Mouse (Mus musculus) midbrain, embryonic 11.5 days (tissue): ENCODE measurements around the gene Aacs. TPM values are rescaled to one million over a fixed set of nuclear protein-coding genes. Genes with fewer than 3 reads are reported as not detected.

Experiments used
- ATAC-seq: fragments of 200-750 bp; cut with Nextera tagmentation; 2 replicates; pipeline ENCODE4 v1.8.0; 2017; ENCODE audit warnings: moderate TSS enrichment, moderate library complexity; ENCODE audit not compliant: low FRiP score
- DNase-seq: peaks from one replicate; pipeline ENCODE4 v3.0.0; 2015; ENCODE audit warnings: low spot score; ENCODE audit errors: missing footprints
- H3K27ac ChIP-seq: fragments of 300-500 bp; sonication (generic); 2 replicates; pipeline ENCODE4 v1.5.1; 2014; ENCODE audit warnings: low read depth, low read length
- H3K27me3 ChIP-seq: fragments of 300-500 bp; sonication (generic); 2 replicates; pipeline ENCODE4 v1.6.1; 2014; ENCODE audit warnings: mild to moderate bottlenecking, low read length, moderate library complexity, mixed read lengths; ENCODE audit not compliant: control insufficient read depth, insufficient read depth
- H3K36me3 ChIP-seq: fragments of 300-500 bp; sonication (generic); 2 replicates; pipeline ENCODE4 v1.6.1; 2014; ENCODE audit warnings: mild to moderate bottlenecking, low read length, moderate library complexity, mixed read lengths; ENCODE audit not compliant: control insufficient read depth, insufficient read depth
- H3K4me1 ChIP-seq: fragments of 300-500 bp; sonication (generic); 2 replicates; pipeline ENCODE4 v1.6.1; 2014; ENCODE audit warnings: low read length; ENCODE audit not compliant: control insufficient read depth, insufficient read depth
- H3K4me2 ChIP-seq: fragments of 300-500 bp; sonication (generic); 2 replicates; pipeline ENCODE4 v1.6.1; 2014; ENCODE audit warnings: mild to moderate bottlenecking, moderate library complexity
- H3K4me3 ChIP-seq: fragments of 300-500 bp; sonication (generic); 2 replicates; pipeline ENCODE4 v1.5.1; 2014; ENCODE audit warnings: low read depth, low read length
- H3K9ac ChIP-seq: fragments of 300-500 bp; sonication (generic); 2 replicates; pipeline ENCODE4 v1.6.1; 2014; ENCODE audit warnings: low read length
- H3K9me3 ChIP-seq: fragments of 300-500 bp; sonication (generic); 2 replicates; pipeline ENCODE4 v1.6.1; 2016; ENCODE audit warnings: low read length; ENCODE audit not compliant: control insufficient read depth
- WGBS: fragments of 180-500 bp; shearing (Covaris S2); extraction: QIAGEN DNeasy Blood & Tissue Kit; methylation state at CpG from one replicate; pipeline ENCODE4 v1.1.7; 2014; 5-methylcytosine and 5-hydroxymethylcytosine counted together
- polyA plus RNA-seq: library from polyadenylated mRNA; unstranded; fragments of >200 nt; fragmentation: Nextera tagmentation; extraction: Ambion mirVana; gene quantifications from 2 replicates; pipeline ENCODE4 v1.2.1, GENCODE M21; 2014

Aacs gene
- polyA plus RNA-seq, 1 experiment from 2014 or later = 53.2 TPM

- Histone ChIP-seq H3K27ac (no peak overlapping the region), H3K27me3 (no peaks in the 10 kb centered on the region), H3K9ac (no peak overlapping the region), H3K4me3 (no peak overlapping the region), H3K4me1 (no peaks in the 10 kb centered on the region), H3K9me3 (no peaks in the 10 kb centered on the region), H3K4me2 (no peak overlapping the region), H3K36me3 (0 out of 2 replicates have a peak, but pooled peaks cover 3% of the 10 kb centered on the region)
- peak; percentile 57; the same call in 1 of the 2 replicates for ATAC-seq
- WGBS = 65% methylated on average over 12 of the region's 12 CpGs
- DNase-seq = peak; percentile 94
These were observed 22.4 kb downstream of the Aacs start for GRCm38 (mm10) chr5:125497821-125498600.

- Histone ChIP-seq H3K9ac (no peak overlapping the region), H3K27ac (no peak overlapping the region), H3K4me2 (no peak overlapping the region), H3K36me3 (peaks cover 5% of the 10 kb centered on the region; the same call in 1 of the 2 replicates), H3K4me1 (no peaks in the 10 kb centered on the region), H3K4me3 (no peak overlapping the region), H3K9me3 (no peaks in the 10 kb centered on the region), H3K27me3 (no peaks in the 10 kb centered on the region)
- no peak for ATAC-seq
- WGBS = 93% methylated on average over 6 of the region's 6 CpGs
- no peak for DNase-seq
These were observed 25.9 kb downstream of the Aacs start for GRCm38 (mm10) chr5:125501505-125501904.

GRCm38 (mm10) chr5:125502186-125502585 is 26.6 kb downstream of the Aacs start:
- no peak for ATAC-seq

GRCm38 (mm10) chr5:125503628-125504027 is 28.0 kb downstream of the Aacs start:
- WGBS = 95% methylated on average over 6 of the region's 6 CpGs
- H3K36me3 ChIP-seq = peaks cover 8% of the 10 kb centered on the region; the same call in 1 of the 2 replicates
- no peak overlapping the region for H3K4me2 ChIP-seq
- ATAC-seq (no peak), DNase-seq (no peak)
- H3K4me1 ChIP-seq = no peaks in the 10 kb centered on the region
- no peak overlapping the region for H3K27ac ChIP-seq
- no peaks in the 10 kb centered on the region for H3K9me3 ChIP-seq
- H3K27me3 ChIP-seq = no peaks in the 10 kb centered on the region
- no peak overlapping the region for H3K4me3 ChIP-seq
- H3K9ac ChIP-seq = no peak overlapping the region

More at GRCm38 (mm10) chr5:125502186-125502585, 26.6 kb downstream of the Aacs start:
- 63% methylated on average over 3 of the region's 3 CpGs for WGBS
- no peak overlapping the region for H3K4me3 ChIP-seq
- no peak overlapping the region for H3K27ac ChIP-seq
- H3K27me3 ChIP-seq = no peaks in the 10 kb centered on the region
- no peak overlapping the region for H3K9ac ChIP-seq
- H3K4me2 ChIP-seq = no peak overlapping the region
- no peaks in the 10 kb centered on the region for H3K4me1 ChIP-seq
- DNase-seq = no peak
- no peaks in the 10 kb centered on the region for H3K9me3 ChIP-seq
- H3K36me3 ChIP-seq = peaks cover 5% of the 10 kb centered on the region; the same call in 1 of the 2 replicates

DNA sequence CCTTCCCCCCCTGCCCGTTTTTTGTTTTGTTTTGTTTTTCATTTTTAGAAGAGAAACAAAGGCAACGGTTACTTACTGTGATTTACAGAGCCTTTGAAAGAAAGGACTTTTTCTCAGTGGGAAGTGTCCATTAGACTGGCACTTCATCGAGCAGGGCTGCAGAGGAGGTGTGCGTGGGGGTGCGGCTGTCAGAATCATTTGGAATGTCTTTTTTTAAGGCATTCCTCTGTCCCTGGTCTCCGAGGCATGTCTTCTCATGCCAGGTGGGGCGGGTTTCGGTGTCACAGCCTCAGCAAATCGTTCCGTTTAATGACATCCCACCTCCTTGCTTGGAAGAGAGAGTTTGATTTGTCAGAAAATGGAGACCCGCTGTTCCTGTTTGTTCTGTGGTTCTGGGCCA is 29.1 kb downstream of the Aacs start:
- H3K36me3 ChIP-seq = peaks cover 14% of the 10 kb centered on the region
- ATAC-seq (no peak), DNase-seq (no peak)
- H3K4me1 ChIP-seq = no peaks in the 10 kb centered on the region
- no peak overlapping the region for H3K9ac ChIP-seq
- 80% methylated on average over 11 of the region's 11 CpGs for WGBS
- no peak overlapping the region for H3K4me3 ChIP-seq
- no peaks in the 10 kb centered on the region for H3K27me3 ChIP-seq
- no peak overlapping the region for H3K4me2 ChIP-seq
- H3K27ac ChIP-seq = no peak overlapping the region
- H3K9me3 ChIP-seq = no peaks in the 10 kb centered on the region

- Histone ChIP-seq H3K9me3 (no peaks in the 10 kb centered on the region), H3K9ac (no peak overlapping the region), H3K27me3 (no peaks in the 10 kb centered on the region), H3K4me2 (no peak overlapping the region), H3K27ac (no peak overlapping the region), H3K4me3 (no peak overlapping the region), H3K36me3 (peaks cover 20% of the 10 kb centered on the region), H3K4me1 (no peaks in the 10 kb centered on the region)
- WGBS = 85% methylated on average over 15 of the region's 15 CpGs
- DNase-seq (no peak), ATAC-seq (no peak)
These were observed 30.4 kb downstream of the Aacs start for GRCm38 (mm10) chr5:125505968-125506367.

DNA sequence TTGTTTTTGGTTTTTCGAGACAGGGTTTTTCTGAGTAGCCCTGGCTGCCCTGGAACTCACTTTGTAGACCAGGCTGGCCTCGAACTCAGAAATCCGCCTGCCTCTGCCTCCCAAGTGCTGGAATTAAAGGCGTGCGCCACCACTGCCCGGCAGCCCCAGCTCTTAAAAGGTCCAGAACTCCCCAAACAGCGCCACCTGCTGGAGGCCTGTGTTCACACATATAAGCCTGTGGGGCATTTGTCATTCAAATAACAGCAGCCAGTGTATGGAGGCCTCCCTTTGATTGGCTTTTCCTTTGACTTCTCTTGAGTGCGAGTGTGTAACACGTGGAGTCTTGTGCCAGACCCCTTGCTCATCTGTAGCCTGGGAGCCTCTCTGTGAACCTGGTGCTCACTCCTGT is 32.0 kb downstream of the Aacs start:
- no peaks in the 10 kb centered on the region for H3K4me1 ChIP-seq
- ATAC-seq (no peak), DNase-seq (no peak)
- H3K36me3 ChIP-seq = peaks cover 22% of the 10 kb centered on the region
- no peak overlapping the region for H3K4me2 ChIP-seq
- H3K9ac ChIP-seq = no peak overlapping the region
- H3K27ac ChIP-seq = no peak overlapping the region
- H3K27me3 ChIP-seq = no peaks in the 10 kb centered on the region
- 85% methylated on average over 9 of the region's 9 CpGs for WGBS
- H3K9me3 ChIP-seq = no peaks in the 10 kb centered on the region
- H3K4me3 ChIP-seq = no peak overlapping the region

DNA sequence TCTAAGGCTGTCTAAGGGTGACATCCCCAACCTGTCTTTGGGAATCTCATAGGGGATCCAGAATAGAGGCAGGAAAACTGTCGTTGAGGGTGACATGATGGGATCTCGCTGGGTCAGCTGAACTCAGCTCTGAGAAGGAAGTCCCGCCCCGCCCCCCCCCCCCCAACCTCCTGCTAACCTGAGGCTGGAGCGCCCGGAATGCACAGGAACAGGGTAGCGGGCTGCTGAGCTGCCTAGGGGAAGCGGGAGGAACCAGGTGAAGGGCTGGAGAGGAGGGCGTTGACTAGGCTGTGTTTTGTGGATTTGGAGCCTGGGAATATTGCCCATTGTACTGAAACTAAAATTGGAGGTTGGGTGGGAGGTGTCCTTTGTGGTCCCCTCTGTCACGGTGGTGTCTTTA is 32.4 kb downstream of the Aacs start:
- Histone ChIP-seq H3K27ac (no peak overlapping the region), H3K4me3 (no peak overlapping the region), H3K36me3 (peaks cover 24% of the 10 kb centered on the region), H3K4me2 (no peak overlapping the region), H3K9me3 (no peaks in the 10 kb centered on the region), H3K4me1 (no peaks in the 10 kb centered on the region), H3K9ac (no peak overlapping the region), H3K27me3 (no peaks in the 10 kb centered on the region)
- WGBS = 91% methylated on average over 10 of the region's 10 CpGs
- ATAC-seq = no peak
- DNase-seq = no peak

- H3K36me3 ChIP-seq = peaks cover 21% of the 10 kb centered on the region
- no peaks in the 10 kb centered on the region for H3K4me1 ChIP-seq
- ATAC-seq (no peak), DNase-seq (no peak)
- H3K9me3 ChIP-seq = no peaks in the 10 kb centered on the region
- no peaks in the 10 kb centered on the region for H3K27me3 ChIP-seq
- H3K9ac ChIP-seq = no peak overlapping the region
- H3K4me2 ChIP-seq = no peak overlapping the region
- H3K27ac ChIP-seq = no peak overlapping the region
- WGBS = 53% methylated on average over 5 of the region's 5 CpGs
- H3K4me3 ChIP-seq = no peak overlapping the region
These were observed 33.9 kb downstream of the Aacs start for GRCm38 (mm10) chr5:125509541-125509940.
